Mouse (Mus musculus): ENCODE data around the gene Shld1.

- TF ChIP-seq POLR2A (IDR thresholded peaks at IDR 0.05; ENCODE audit: borderline replicate concordance, insufficient read depth, low read length) (no peak), CTCF (IDR thresholded peaks at IDR 0.05; ENCODE audit: borderline replicate concordance, insufficient read depth, low read depth, low read length) (no peak)
Observed at GRCm38 (mm10) chr2:132732940-132733339, 46.2 kb downstream of the Shld1 start.

All from cerebellum, adult 2 months (tissue).